Mouse (Mus musculus): Measurements from ENCODE around the gene Snrpa1.

The Snrpa1 gene

DNA sequence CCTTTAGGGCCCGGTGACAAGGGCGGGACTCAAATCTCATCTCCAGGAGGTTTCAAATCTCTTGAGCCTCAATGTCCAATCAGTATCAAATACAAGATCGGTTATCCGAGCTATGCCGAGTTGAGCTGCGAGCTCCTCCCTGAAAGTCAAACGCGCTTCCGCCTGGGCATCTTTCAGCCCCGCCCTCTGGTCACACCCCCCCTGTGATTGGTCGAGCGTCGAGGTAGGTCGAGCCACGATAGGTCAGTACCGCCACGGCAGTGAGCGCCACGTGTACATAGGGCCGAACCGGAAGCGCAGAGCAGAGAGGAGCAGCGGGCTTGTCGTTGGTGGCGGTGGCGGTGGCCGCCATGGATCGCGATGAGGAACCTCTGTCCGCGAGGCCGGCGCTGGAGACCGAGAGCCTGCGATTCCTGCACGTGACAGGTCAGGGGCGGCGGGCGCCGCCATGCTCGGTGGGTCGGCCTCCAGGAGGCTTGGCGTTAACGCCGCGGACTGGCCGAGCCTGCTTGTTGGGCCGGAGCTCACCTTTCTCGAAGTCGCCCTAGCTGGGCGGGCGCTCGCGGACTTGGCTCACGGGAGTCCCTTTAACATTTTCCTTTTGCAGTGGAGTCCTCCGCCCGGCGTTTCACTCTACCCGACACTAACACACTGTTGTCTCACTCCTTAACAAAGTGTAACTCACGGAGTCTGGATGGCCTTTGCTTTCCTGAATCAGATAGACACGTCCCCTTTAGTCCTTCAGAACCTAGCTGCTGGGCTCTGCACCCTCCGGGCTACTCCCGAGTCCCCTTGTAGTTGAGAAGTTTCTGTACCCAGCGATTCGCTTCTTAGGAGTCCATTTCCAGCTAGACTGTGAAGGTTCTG is 20.8 kb downstream of the Snrpa1 start, which contains the start of gene Selenos:
Selenos (plus strand) TSS at position 286 of the 867 bp plus-strand sequence.
- peak; percentile 96 for DNase-seq (ENCODE audit: low spot score)

DNA sequence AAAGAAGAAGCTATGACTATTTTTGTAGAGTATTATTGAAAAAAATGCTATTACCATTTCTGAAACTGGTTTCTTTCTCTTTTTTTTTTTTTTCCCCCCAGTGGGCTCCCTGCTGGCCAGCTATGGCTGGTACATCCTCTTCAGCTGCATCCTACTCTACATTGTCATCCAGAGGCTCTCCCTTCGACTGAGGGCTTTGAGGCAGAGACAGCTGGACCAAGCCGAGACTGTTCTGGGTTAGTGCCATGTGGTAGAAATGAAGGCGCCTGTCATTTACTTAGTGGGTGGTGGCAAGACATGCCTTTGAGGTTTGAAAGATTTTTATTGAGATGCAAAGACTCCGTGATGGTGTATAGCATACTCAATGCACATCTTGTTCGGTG is 21.4 kb downstream of the Snrpa1 start:
- no peak for DNase-seq (ENCODE audit: low spot score)

GRCm38 (mm10) chr7:66083757-66084156 is 25.0 kb downstream of the Snrpa1 start:
- no peak for DNase-seq (ENCODE audit: low spot score)

- DNase-seq (ENCODE audit: low spot score): no peak
These were observed 25.7 kb downstream of the Snrpa1 start for GRCm38 (mm10) chr7:66084546-66084945.

DNA sequence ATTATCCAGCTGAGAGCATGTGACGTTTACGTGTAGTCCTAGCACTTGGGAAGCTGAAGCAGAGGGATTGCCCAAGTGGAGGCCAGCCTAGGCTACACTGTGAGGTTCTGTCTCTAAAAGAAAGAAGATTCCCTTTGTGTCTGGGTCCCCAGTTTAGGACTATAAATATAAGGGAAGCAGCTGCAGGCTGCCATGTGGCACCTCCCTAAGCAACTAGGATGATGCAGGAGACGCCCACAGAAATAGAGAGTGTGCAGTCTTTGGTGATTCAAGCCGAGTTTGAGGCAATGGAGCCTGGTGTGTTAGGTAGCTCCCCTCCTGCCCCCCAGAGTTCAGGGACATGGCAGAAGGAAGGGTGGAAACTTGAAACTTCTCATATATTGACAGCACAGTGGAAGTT is 28.8 kb downstream of the Snrpa1 start:
- no peak for DNase-seq (ENCODE audit: low spot score)

DNA sequence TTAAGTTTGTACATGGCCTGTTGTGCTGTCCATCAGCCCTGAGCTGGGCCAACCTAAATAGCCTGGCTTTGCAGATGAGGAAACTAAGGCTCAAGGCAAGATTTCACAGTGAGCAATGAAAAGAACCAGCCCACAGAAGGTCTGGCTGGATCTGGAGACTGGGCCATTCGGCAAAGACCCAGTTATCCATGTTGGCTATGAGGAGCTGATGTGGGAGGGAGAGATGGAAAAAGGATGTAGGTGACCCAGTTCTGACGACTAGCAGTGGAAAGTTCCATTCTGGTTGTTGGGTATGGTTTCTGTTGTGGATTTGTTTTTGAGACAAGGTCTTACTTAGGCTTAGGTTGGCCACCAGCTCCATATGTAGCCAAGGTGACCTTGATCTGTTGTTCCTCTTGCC is 29.3 kb downstream of the Snrpa1 start:
- no peak for DNase-seq (ENCODE audit: low spot score)

DNA sequence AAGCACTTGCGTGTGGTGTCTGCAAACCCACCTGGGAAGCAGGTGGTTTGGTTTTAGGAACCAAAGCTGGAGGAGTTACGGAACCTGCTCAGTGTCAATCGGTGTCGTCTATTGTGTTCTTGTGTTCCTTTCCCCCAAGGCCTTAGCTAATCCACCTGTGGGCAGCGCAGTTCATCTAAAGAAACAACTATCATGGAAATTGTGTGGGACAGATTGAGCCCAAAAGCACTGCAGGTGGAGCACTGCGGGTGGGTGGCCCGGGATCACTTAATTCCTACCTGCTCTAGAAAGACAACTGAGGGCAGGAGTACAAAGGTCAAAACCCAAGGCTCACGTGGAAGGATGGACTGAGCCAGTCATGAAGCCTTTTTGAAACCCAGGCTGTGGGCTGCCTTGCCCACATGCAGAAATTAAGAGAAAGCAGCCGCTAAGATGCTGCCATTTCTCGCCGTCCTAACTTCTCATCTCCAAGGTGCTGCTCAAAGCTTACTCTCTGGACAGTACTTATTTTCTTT is 31.9 kb downstream of the Snrpa1 start:
- DNase-seq (ENCODE audit: low spot score): no peak

GRCm38 (mm10) chr7:66091553-66091952 is 32.8 kb downstream of the Snrpa1 start:
- no peak for DNase-seq (ENCODE audit: low spot score)

DNA sequence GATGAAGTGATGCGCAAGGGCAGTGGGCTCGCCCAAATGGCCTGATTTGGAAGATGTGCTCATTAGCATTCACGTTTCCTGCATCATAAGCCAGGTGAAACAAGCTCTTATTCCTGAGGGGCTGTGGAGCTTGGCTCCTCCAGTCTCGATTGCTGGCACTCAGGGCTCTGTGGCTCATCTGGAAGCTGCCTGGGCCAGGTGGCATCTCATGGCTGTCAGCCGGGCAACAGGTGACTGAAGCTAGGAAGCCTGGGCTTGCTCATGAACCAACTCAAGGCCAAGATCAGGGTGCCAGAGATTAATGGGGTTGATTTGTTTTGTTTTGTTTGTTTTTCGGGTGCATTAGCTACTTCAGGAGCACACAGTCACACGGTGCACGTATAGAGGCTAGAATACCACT is 33.9 kb downstream of the Snrpa1 start:
- no peak for DNase-seq (ENCODE audit: low spot score)

- DNase-seq (ENCODE audit: low spot score): peak; percentile 39
These were observed 35.3 kb downstream of the Snrpa1 start for GRCm38 (mm10) chr7:66094141-66094540.

- no peak for DNase-seq (ENCODE audit: low spot score)
These were observed 40.0 kb downstream of the Snrpa1 start for GRCm38 (mm10) chr7:66098803-66099202.

- DNase-seq (ENCODE audit: low spot score): no peak
These were observed 43.1 kb downstream of the Snrpa1 start for GRCm38 (mm10) chr7:66101866-66102265.

DNA sequence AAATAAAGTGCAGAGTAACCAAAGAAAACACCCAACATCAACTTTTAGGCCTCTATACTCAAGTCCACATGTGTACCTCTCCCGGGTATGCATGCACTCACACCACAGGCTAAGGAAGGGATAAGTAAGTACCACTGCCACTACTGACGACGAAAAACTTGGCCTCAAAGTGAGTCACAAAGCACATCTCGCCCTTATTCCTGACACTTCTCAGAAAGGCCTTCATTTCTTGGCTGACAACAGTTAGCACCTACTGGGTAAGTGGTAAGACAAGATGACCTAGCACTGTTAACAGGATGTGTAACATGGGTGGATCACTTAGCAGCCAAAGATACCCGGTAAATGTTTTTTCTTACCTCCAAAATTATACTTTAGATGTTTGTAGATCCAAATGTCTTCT is 45.7 kb downstream of the Snrpa1 start:
- DNase-seq (ENCODE audit: low spot score): no peak

DNA sequence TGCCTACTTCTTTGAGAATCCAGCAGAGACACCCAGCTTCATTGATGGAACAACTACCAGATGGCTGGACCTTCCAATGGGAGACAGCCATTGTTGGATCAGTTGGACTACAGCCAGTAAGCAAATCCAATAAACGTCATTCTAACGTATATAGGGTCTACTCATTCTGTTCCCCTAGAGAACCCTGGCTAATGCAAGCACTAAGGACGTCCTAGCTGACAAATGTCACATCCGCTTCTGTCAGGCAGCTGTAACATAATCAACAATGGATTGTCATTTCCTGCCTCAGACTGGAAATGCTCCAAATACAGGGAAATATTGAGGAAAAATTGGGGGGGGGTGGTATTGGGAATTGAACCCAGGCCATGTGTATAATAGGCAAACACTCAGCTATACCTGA is 47.0 kb downstream of the Snrpa1 start:
- no peak for DNase-seq (ENCODE audit: low spot score)

GRCm38 (mm10) chr7:66106581-66107056 is 47.8 kb downstream of the Snrpa1 start:
- DNase-seq (ENCODE audit: low spot score): no peak

GRCm38 (mm10) chr7:66107206-66107605 is 48.4 kb downstream of the Snrpa1 start:
- no peak for DNase-seq (ENCODE audit: low spot score)

DNA sequence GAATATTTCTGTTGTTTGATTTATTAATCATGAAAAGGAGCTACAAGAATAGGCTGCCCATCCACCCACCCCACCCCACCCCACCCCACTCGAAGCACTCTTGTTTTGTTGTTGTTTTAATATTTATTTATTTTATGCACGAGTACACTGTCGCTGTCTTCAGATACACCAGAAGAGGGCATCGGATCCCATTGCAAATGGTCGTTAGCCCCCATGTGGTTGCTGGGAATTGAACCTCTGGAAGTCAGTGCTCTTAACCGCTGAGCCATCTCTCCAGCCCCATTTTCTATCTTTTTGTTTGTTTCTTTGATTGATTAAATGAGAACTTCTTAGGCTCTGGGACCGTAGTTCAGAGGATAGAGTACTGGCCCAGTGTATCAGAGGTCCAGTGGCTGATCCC is 49.1 kb downstream of the Snrpa1 start:
- DNase-seq (ENCODE audit: low spot score): no peak

DNA sequence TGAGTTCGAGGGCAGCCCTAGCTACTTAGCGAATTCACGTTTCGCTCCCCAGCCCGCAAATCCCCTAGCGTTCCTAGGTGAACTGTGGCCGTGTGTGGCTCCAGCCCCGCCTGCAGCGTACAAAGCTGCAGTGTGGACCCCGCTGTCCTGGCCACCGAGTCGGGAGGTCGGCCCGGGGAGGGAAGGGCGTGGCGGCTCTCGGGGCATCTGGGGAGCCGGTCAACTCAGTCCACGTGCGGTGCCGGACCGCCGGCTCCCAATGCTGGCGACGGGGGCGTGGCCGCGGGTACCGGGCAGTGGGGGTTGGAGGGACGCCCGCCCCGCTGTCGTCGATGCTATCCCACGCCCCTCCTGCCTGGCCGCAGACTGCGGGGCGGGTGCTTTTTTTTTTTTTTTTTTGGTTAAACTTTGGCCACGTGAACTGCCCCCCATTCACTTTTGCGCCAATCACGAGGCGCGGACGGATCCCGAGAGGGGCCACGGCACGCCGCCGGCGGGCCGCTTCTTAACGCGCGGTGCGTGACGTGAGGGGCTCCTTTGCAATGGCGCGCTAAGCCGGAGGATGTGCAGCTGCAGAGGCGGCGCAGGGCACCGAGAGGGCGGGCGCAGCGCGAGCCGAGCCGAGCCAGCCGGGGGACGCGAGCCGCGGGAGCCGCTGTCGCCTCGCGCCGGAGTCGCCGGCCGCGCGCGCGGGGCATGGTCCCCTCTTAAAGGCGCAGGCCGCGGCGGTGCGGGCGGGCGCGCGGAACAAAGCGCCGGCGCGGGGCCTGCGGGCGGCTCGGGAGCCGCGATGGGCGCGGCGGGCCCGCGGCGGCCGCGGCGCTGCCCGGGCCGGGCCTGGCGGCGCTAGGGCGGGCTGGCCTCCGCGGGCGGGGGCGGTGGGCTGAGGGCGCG is 50.4 kb downstream of the Snrpa1 start, which contains the start of gene Chsy1:
Chsy1 (plus strand) TSS at position 555 of the 894 bp plus-strand sequence.
- peak; percentile 93 for DNase-seq (ENCODE audit: low spot score)

- peak; percentile 79 for DNase-seq (ENCODE audit: low spot score)
These were observed 51.2 kb downstream of the Snrpa1 start for GRCm38 (mm10) chr7:66109855-66110635.

DNA sequence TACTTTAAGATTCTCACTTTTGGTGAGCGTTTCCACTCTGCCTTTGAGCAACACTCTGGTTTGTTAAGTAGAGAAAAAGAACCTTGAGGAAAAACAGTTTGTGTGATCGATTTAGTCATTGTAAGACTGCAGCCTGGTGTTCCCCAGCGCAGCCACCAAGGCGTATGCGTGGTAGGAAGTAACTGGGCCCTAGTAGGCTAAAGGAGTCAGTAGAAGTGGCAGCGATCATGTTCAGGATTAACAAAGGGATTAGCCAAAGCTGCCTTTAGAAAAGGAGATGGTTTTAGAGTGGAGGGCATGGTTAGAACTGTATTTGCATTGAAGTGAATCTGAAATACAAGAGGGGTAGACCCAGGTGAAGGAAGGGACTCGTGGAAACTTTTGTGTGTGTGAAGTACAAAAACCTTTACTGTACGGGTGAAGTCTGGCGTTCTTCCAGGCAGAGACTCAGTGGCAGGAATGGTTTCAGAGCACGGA is 51.9 kb downstream of the Snrpa1 start:
- no peak for DNase-seq (ENCODE audit: low spot score)

- DNase-seq (ENCODE audit: low spot score): no peak
These were observed 52.4 kb downstream of the Snrpa1 start for GRCm38 (mm10) chr7:66111211-66111610.
